In genomic region chr8:88450864-88451657, GRCm38 (mm10) we compare ENCODE assay signal across 9 mouse cellular contexts.
DNase-seq lines count a peak whose midpoint lies in the region; ATAC-seq and TF ChIP-seq lines count a peak whose summit lies in the region.
"Had no signal": no experiment of that assay in that cellular context is flagged by ENCODE, and none has a peak within 500 bp of the region (broad histone marks: within the 10 kb centered on the region; RNA-seq: fewer than 3 reads in every experiment).

No protein-coding gene starts in this region.

- peak overlapping the region; percentile 6 for H3K4me3 ChIP-seq in heart, embryonic 15.5 days
- H3K4me3 ChIP-seq in intestine, postnatal 0 days (ENCODE audit: low read depth, low read length), result no peak overlapping the region; the same call in 1 of the 2 replicates
- H3K4me3 ChIP-seq in midbrain, embryonic 15.5 days, result no peak overlapping the region
- H3K4me3 ChIP-seq: liver, embryonic 15.5 days had no signal

- H3K4me2 ChIP-seq in heart, embryonic 15.5 days, result peak overlapping the region; percentile 38
- peak overlapping the region; percentile 21 for H3K4me2 ChIP-seq in intestine, postnatal 0 days (replicated peaks; ENCODE audit: low read depth)
- H3K4me2 ChIP-seq in midbrain, embryonic 15.5 days, result peak overlapping the region; percentile 12; the same call in 1 of the 2 replicates
- H3K4me2 ChIP-seq: liver, embryonic 15.5 days had no signal

- no peak overlapping the region for H3K9ac ChIP-seq in heart, embryonic 15.5 days
- H3K9ac ChIP-seq in intestine, postnatal 0 days (ENCODE audit: low read depth, low read length), result no peak overlapping the region
- no peak overlapping the region for H3K9ac ChIP-seq in midbrain, embryonic 15.5 days
- H3K9ac ChIP-seq: liver, embryonic 15.5 days had no signal

- no peak for TF ChIP-seq CTCF in intestine, postnatal 0 days (IDR thresholded peaks at IDR 0.05; ENCODE audit: low read depth)

- peaks cover 31% of the 10 kb centered on the region for H3K4me1 ChIP-seq in heart, embryonic 15.5 days (replicated peaks)
- H3K4me1 ChIP-seq in intestine, postnatal 0 days (replicated peaks; ENCODE audit: control insufficient read depth, insufficient read depth, low read length), result no peaks in the 10 kb centered on the region
- H3K4me1 ChIP-seq in midbrain, embryonic 15.5 days, result peaks cover 68% of the 10 kb centered on the region

- H3K27ac ChIP-seq in heart, embryonic 15.5 days, result no peak overlapping the region
- H3K27ac ChIP-seq in intestine, postnatal 0 days (ENCODE audit: low read depth, low read length), result no peak overlapping the region
- H3K27ac ChIP-seq in midbrain, embryonic 15.5 days, result no peak overlapping the region
- H3K27ac ChIP-seq: liver, embryonic 15.5 days had no signal

- WGBS in heart, embryonic 15.5 days, result 10% methylated on average over 26 of the region's 26 CpGs
- 18% methylated on average over 26 of the region's 26 CpGs for WGBS in intestine, postnatal 0 days
- 5% methylated on average over 26 of the region's 26 CpGs for WGBS in midbrain, embryonic 15.5 days

- H3K9me3 ChIP-seq in heart, embryonic 15.5 days (replicated peaks), result no peaks in the 10 kb centered on the region
- H3K9me3 ChIP-seq in intestine, postnatal 0 days (ENCODE audit: control insufficient read depth), result no peaks in the 10 kb centered on the region
- H3K9me3 ChIP-seq in midbrain, embryonic 15.5 days, result no peaks in the 10 kb centered on the region
- H3K9me3 ChIP-seq: liver, embryonic 15.5 days had no signal

- H3K27me3 ChIP-seq in heart, embryonic 15.5 days, result peaks cover 72% of the 10 kb centered on the region
- peaks cover 59% of the 10 kb centered on the region for H3K27me3 ChIP-seq in intestine, postnatal 0 days (replicated peaks; ENCODE audit: control insufficient read depth, insufficient read depth, low read length)
- H3K27me3 ChIP-seq in midbrain, embryonic 15.5 days (replicated peaks), result 0 out of 2 replicates have a peak, but pooled peaks cover 6% of the 10 kb centered on the region

- H3K36me3 ChIP-seq in heart, embryonic 15.5 days, result no peaks in the 10 kb centered on the region
- no peaks in the 10 kb centered on the region for H3K36me3 ChIP-seq in intestine, postnatal 0 days (ENCODE audit: control insufficient read depth, insufficient read depth)
- no peaks in the 10 kb centered on the region for H3K36me3 ChIP-seq in midbrain, embryonic 15.5 days (replicated peaks)
- H3K36me3 ChIP-seq: liver, embryonic 15.5 days had no signal

- no peak for ATAC-seq in heart, embryonic 15.5 days (replicated peaks; ENCODE audit: insufficient number of reproducible peaks, insufficient read depth, low FRiP score, low read depth)
- no peak for ATAC-seq in intestine, postnatal 0 days
- ATAC-seq in midbrain, embryonic 15.5 days (replicated peaks), result 0 out of 2 replicates have a peak, but pooled peaks have one; percentile 9

- DNase-seq in heart, adult 11 months, result no peak
- peak; percentile 30 for DNase-seq in embryo, embryonic 10 days (ENCODE audit: low spot score)
- DNase-seq in right cerebral cortex, postnatal 36 days (ENCODE audit: low spot score in 2 of 2), result no peak
- no peak for DNase-seq in layer of hippocampus, adult 11-12 months (ENCODE audit: low spot score)
- no peak for DNase-seq in right cerebral cortex, postnatal 10 days (ENCODE audit: low spot score in 2 of 2)
